Comparison of ENCODE assay signal across 23 mouse cellular contexts in genomic region chr10:61420011-61420410, GRCm38 (mm10). TPM values are rescaled to one million over a fixed set of nuclear protein-coding genes. Genes with fewer than 3 reads are reported as not detected.
A peak's percentile ranks its signal among the peaks of the same experiment; 100 is the strongest.
DNase-seq lines count a peak whose midpoint lies in the region; ATAC-seq and TF ChIP-seq lines count a peak whose summit lies in the region.
"Had no signal": no experiment of that assay in that cellular context is flagged by ENCODE, and none has a peak within 500 bp of the region (broad histone marks: within the 10 kb centered on the region; RNA-seq: fewer than 3 reads in every experiment).

No protein-coding gene starts in this region.

- in situ Hi-C loops in ES-E14 (cut with MboI; ENCODE audit: low sequenced_read_pairs in 2 of 2, unreplicated experiment in 2 of 2), result no loop called here

- peak; percentile 60 for TF ChIP-seq POLR2A in heart, adult 2 months (IDR thresholded peaks at IDR 0.05; ENCODE audit: insufficient read depth, low read depth, low read length)
- TF ChIP-seq POLR2A in lung, adult 2 months (IDR thresholded peaks at IDR 0.05; ENCODE audit: borderline replicate concordance, extremely low read depth, low read depth, low read length), result peak; percentile 39; the same call in 1 of the 2 replicates

- H3K9ac ChIP-seq in heart, adult 2 months (ENCODE audit: low read depth, low read length), result no peak overlapping the region
- peak overlapping the region; percentile 88 for H3K9ac ChIP-seq in ES-E14 (ENCODE audit: insufficient read depth, low read depth, low read length, poor library complexity, severe bottlenecking)
- no peak overlapping the region for H3K9ac ChIP-seq in hindbrain, embryonic 16.5 days (ENCODE audit: low read depth, low read length)
- H3K9ac ChIP-seq: embryonic facial prominence, embryonic 13.5 days; forebrain, embryonic 13.5 days; forebrain, postnatal 0 days; heart, embryonic 13.5 days had no signal

- peak overlapping the region; percentile 75 for H3K27ac ChIP-seq in heart, adult 2 months
- H3K27ac ChIP-seq in heart, embryonic 10.5 days, result no peak overlapping the region
- H3K27ac ChIP-seq in ES-E14 (ENCODE audit: insufficient read depth, low read depth, low read length, poor library complexity, severe bottlenecking), result no peak overlapping the region
- H3K27ac ChIP-seq in hindbrain, embryonic 16.5 days (ENCODE audit: low read depth, low read length), result no peak overlapping the region
- H3K27ac ChIP-seq: embryonic facial prominence, embryonic 13.5 days; forebrain, embryonic 13.5 days; heart, embryonic 13.5 days; hindbrain, postnatal 0 days had no signal

- no peaks in the 10 kb centered on the region for H3K79me2 ChIP-seq in heart, adult 2 months (replicated peaks; ENCODE audit: control insufficient read depth, insufficient read depth, low read length)

- H3K9me3 ChIP-seq in heart, embryonic 10.5 days, result no peaks in the 10 kb centered on the region
- no peaks in the 10 kb centered on the region for H3K9me3 ChIP-seq in ES-E14 (ENCODE audit: control insufficient read depth, insufficient read depth, low read depth, low read length)
- no peaks in the 10 kb centered on the region for H3K9me3 ChIP-seq in hindbrain, embryonic 16.5 days (ENCODE audit: control insufficient read depth, low read length)
- H3K9me3 ChIP-seq: embryonic facial prominence, embryonic 13.5 days; forebrain, embryonic 13.5 days; heart, embryonic 13.5 days had no signal

- peaks cover 10% of the 10 kb centered on the region for H3K4me1 ChIP-seq in heart, adult 2 months (ENCODE audit: control insufficient read depth, insufficient read depth, low read length)
- H3K4me1 ChIP-seq in heart, embryonic 10.5 days, result peaks cover 25% of the 10 kb centered on the region
- peaks cover 4% of the 10 kb centered on the region for H3K4me1 ChIP-seq in lung, adult 2 months (ENCODE audit: control insufficient read depth, insufficient read depth, low read length)
- peaks cover 0 to 15% of the 10 kb centered on the region in 2 experiments for H3K4me1 ChIP-seq in ES-E14 (ENCODE audit: control insufficient read depth in 2 of 2, insufficient read depth in 2 of 2, low read length in 2 of 2, poor library complexity in 1 of 2)
- peaks cover 15% of the 10 kb centered on the region for H3K4me1 ChIP-seq in hindbrain, embryonic 16.5 days (ENCODE audit: control insufficient read depth, insufficient read depth, low read depth, low read length)

- H3K27me3 ChIP-seq in heart, adult 2 months (ENCODE audit: control insufficient read depth, insufficient read depth, low read length), result peaks cover 4% of the 10 kb centered on the region; the same call in 1 of the 2 replicates
- H3K27me3 ChIP-seq in heart, embryonic 10.5 days (ENCODE audit: insufficient read depth, poor library complexity, severe bottlenecking), result peaks cover 70% of the 10 kb centered on the region
- peaks cover 34% of the 10 kb centered on the region for H3K27me3 ChIP-seq in hindbrain, embryonic 16.5 days (replicated peaks; ENCODE audit: control insufficient read depth, insufficient read depth, low read length)
- H3K27me3 ChIP-seq: CH12.LX had no signal

- no peak for TF ChIP-seq CTCF in heart, adult 2 months (IDR thresholded peaks at IDR 0.05)
- no peak for TF ChIP-seq CTCF in lung, adult 2 months (IDR thresholded peaks at IDR 0.05; ENCODE audit: insufficient read depth, low read length)

- H3K36me3 ChIP-seq in heart, adult 2 months (ENCODE audit: control insufficient read depth, insufficient read depth, low read length), result no peaks in the 10 kb centered on the region
- H3K36me3 ChIP-seq in heart, embryonic 10.5 days, result no peaks in the 10 kb centered on the region
- H3K36me3 ChIP-seq in ES-E14 (ENCODE audit: control insufficient read depth, insufficient read depth, low read length, poor library complexity, severe bottlenecking), result peaks cover 38% of the 10 kb centered on the region
- H3K36me3 ChIP-seq in hindbrain, embryonic 16.5 days (ENCODE audit: control insufficient read depth, insufficient read depth, low read length), result no peaks in the 10 kb centered on the region
- H3K36me3 ChIP-seq: embryonic facial prominence, embryonic 13.5 days; heart, embryonic 13.5 days had no signal

- H3K4me3 ChIP-seq in heart, adult 2 months, result no peak overlapping the region
- H3K4me3 ChIP-seq in heart, embryonic 10.5 days, result no peak overlapping the region
- no peak overlapping the region for H3K4me3 ChIP-seq in lung, adult 2 months (replicated peaks; ENCODE audit: extremely low read depth, low read depth, low read length)
- H3K4me3 ChIP-seq in ES-E14 (ENCODE audit: insufficient read depth in 1 of 2, low read depth in 1 of 2, low read length in 2 of 2, poor library complexity in 1 of 2, severe bottlenecking in 1 of 2), result peak overlapping the region; percentile 92 to 93
- no peak overlapping the region for H3K4me3 ChIP-seq in hindbrain, embryonic 16.5 days (ENCODE audit: low read length)
- H3K4me3 ChIP-seq: embryonic facial prominence, embryonic 13.5 days; forebrain, embryonic 13.5 days had no signal

- intact Hi-C loops in heart, adult 2 months (cut with DNase I), result no loop called here

- no peak overlapping the region for H3K4me2 ChIP-seq in hindbrain, embryonic 16.5 days (ENCODE audit: low read length)
- H3K4me2 ChIP-seq: embryonic facial prominence, embryonic 13.5 days; forebrain, embryonic 13.5 days; heart, embryonic 13.5 days had no signal

- no peak for ATAC-seq in hindbrain, embryonic 16.5 days
- ATAC-seq: forebrain, embryonic 13.5 days; forebrain, postnatal 0 days; hindbrain, postnatal 0 days had no signal

- no peak for DNase-seq in heart, adult 2 months
- DNase-seq in heart, embryonic 10.5 days (ENCODE audit: low spot score), result no peak
- DNase-seq in lung, adult 2 months, result no peak
- no peak for DNase-seq in lung, postnatal 14 days
- DNase-seq in ES-E14 (ENCODE audit: low read depth, low spot score), result no peak
- peak; percentile 21 for DNase-seq in lung, postnatal 25 days (ENCODE audit: low spot score)
- no peak for DNase-seq in ovary, postnatal 10 days (ENCODE audit: low spot score)
- DNase-seq: adrenal gland, postnatal 10 days; cerebellum, adult 11-12 months; cerebellum, adult 9-10 months; cerebellum, postnatal 36 days; forebrain, postnatal 0 days; gastrocnemius, postnatal 36 days; heart, postnatal 36 days; kidney, adult 11 months had no signal

- no peak for TF ChIP-seq EP300 in heart, adult 2 months (IDR thresholded peaks at IDR 0.05; ENCODE audit: insufficient read depth, low read depth, low read length)

- 40% methylated on average over 4 of the region's 4 CpGs for WGBS in heart, adult 2 months
- 52% methylated on average over 4 of the region's 4 CpGs for WGBS in heart, embryonic 10.5 days
- WGBS in lung, adult 2 months, result 57% methylated on average over 4 of the region's 4 CpGs
- 72% methylated on average over 4 of the region's 4 CpGs for WGBS in hindbrain, embryonic 16.5 days

TF ChIP-seq in ES-E14, 5 proteins besides CTCF, POLR2A, EP300 and RAD21:
- no peak for TF ChIP-seq ZC3H11A (IDR thresholded peaks at IDR 0.05; ENCODE audit: borderline replicate concordance, low read depth, low read length)
- 0 out of 2 replicates have a peak, but pooled peaks have one; percentile 7 for TF ChIP-seq CHD2 (IDR thresholded peaks at IDR 0.05; ENCODE audit: low read depth, low read length)

RNA-seq across cellular contexts. Expression of gene Nodal, which starts 2.2 kb away (rescaled TPM):
- total RNA-seq in heart, adult 2 months (2021), result under 1 TPM in 1 of 2 experiments, not detected in 1; 0.10 TPM
- 0.04 and 0.38 TPM in 2 replicates for polyA plus RNA-seq in heart, adult 2 months (2012; rRNA removed)
- polyA plus RNA-seq in heart, embryonic 10.5 days (2016; fragmentation: Nextera tagmentation; extraction: Ambion mirVana), result 0.28 TPM in 1 of 2 replicates, not detected in the other
- 0.15 and 0.24 TPM in 2 replicates for polyA plus RNA-seq in lung, adult 2 months (2012; rRNA removed)
- total RNA-seq in ES-E14 (2012; rRNA removed), result 164 and 277 TPM in 2 replicates
- polyA plus RNA-seq in hindbrain, embryonic 16.5 days (2015; fragmentation: Nextera tagmentation; extraction: Ambion mirVana), result 0.24 and 0.56 TPM in 2 replicates
- total RNA-seq: forebrain, postnatal 0 days; heart, adult 18-20 months; MEL had no signal
- polyA plus RNA-seq: heart, embryonic 13.5 days had no signal

RNA-seq across cellular contexts. Expression of gene Eif4ebp2, which starts 32.5 kb away (rescaled TPM):
- total RNA-seq in heart, adult 2 months (2021), result 10 to 100 TPM; 70.9 to 71.3 TPM
- polyA plus RNA-seq in heart, adult 2 months (2012; rRNA removed), result 53.3 and 71.9 TPM in 2 replicates
- 51.2 and 53.1 TPM in 2 replicates for polyA plus RNA-seq in heart, embryonic 10.5 days (2016; fragmentation: Nextera tagmentation; extraction: Ambion mirVana)
- polyA plus RNA-seq in lung, adult 2 months (2012; rRNA removed), result 101 and 132 TPM in 2 replicates
- total RNA-seq in ES-E14 (2012; rRNA removed), result 27.0 and 32.3 TPM in 2 replicates
- 43.2 and 46.6 TPM in 2 replicates for polyA plus RNA-seq in hindbrain, embryonic 16.5 days (2015; fragmentation: Nextera tagmentation; extraction: Ambion mirVana)

RNA-seq across cellular contexts. Expression of gene Pald1, which starts 36.7 kb away (rescaled TPM):
- 10 to 100 TPM; 15.3 to 17.6 TPM for total RNA-seq in heart, adult 2 months (2021)
- polyA plus RNA-seq in heart, adult 2 months (2012; rRNA removed), result 17.7 and 20.4 TPM in 2 replicates
- 34.2 and 40.8 TPM in 2 replicates for polyA plus RNA-seq in heart, embryonic 10.5 days (2016; fragmentation: Nextera tagmentation; extraction: Ambion mirVana)
- polyA plus RNA-seq in lung, adult 2 months (2012; rRNA removed), result 69.1 and 76.2 TPM in 2 replicates
- total RNA-seq in ES-E14 (2012; rRNA removed), result 102 and 216 TPM in 2 replicates
- 26.9 and 30.6 TPM in 2 replicates for polyA plus RNA-seq in hindbrain, embryonic 16.5 days (2015; fragmentation: Nextera tagmentation; extraction: Ambion mirVana)

RNA-seq across cellular contexts. Expression of gene Lrrc20, which starts 55.6 kb away (rescaled TPM):
- total RNA-seq in heart, adult 2 months (2021), result 10 to 100 TPM; 29.9 to 32.0 TPM
- polyA plus RNA-seq in heart, adult 2 months (2012; rRNA removed), result 38.9 and 55.5 TPM in 2 replicates
- 10.5 and 14.0 TPM in 2 replicates for polyA plus RNA-seq in heart, embryonic 10.5 days (2016; fragmentation: Nextera tagmentation; extraction: Ambion mirVana)
- polyA plus RNA-seq in lung, adult 2 months (2012; rRNA removed), result 11.3 and 21.1 TPM in 2 replicates
- total RNA-seq in ES-E14 (2012; rRNA removed), result 1.9 and 2.1 TPM in 2 replicates
- polyA plus RNA-seq in hindbrain, embryonic 16.5 days (2015; fragmentation: Nextera tagmentation; extraction: Ambion mirVana), result 14.9 and 17.7 TPM in 2 replicates

Comparison
In these comparisons a context has a peak if more than half of its experiments do, and no peak if none do; other contexts are left out.
1. H3K4me3 ChIP-seq: peak in ES-E14 (2 of 2); none in heart, adult 2 months (single experiment), heart, embryonic 10.5 days (single experiment), lung, adult 2 months (single experiment) and hindbrain, embryonic 16.5 days (single experiment).